Mouse (Mus musculus): ENCODE measurements around the gene Itpkb. TPM values are rescaled to one million over a fixed set of nuclear protein-coding genes. Genes with fewer than 3 reads are reported as not detected.

Gene Itpkb
- polyA plus RNA-seq, 1 experiment, result 0.03 TPM

GRCm38 (mm10) chr1:180347907-180348306 is 17.6 kb downstream of the Itpkb start:
- no peaks in the 10 kb centered on the region for H3K36me3 ChIP-seq (ENCODE audit: control insufficient read depth)
- no peaks in the 10 kb centered on the region for H3K9me3 ChIP-seq (ENCODE audit: control insufficient read depth, low read length)
- H3K4me3 ChIP-seq (replicated peaks), result no peak overlapping the region
- H3K27me3 ChIP-seq (ENCODE audit: control insufficient read depth), result no peaks in the 10 kb centered on the region
- peaks cover 16% of the 10 kb centered on the region for H3K4me1 ChIP-seq (ENCODE audit: control insufficient read depth)
- TF ChIP-seq TAL1 (IDR thresholded peaks at IDR 0.05; ENCODE audit: low read length), result no peak
- TF ChIP-seq GATA1 (IDR thresholded peaks at IDR 0.05; ENCODE audit: low read length), result no peak

- H3K4me3 ChIP-seq (replicated peaks), result no peak overlapping the region
- H3K27me3 ChIP-seq (ENCODE audit: control insufficient read depth), result no peaks in the 10 kb centered on the region
- H3K4me1 ChIP-seq (ENCODE audit: control insufficient read depth), result peaks cover 19% of the 10 kb centered on the region
- TF ChIP-seq GATA1 (IDR thresholded peaks at IDR 0.05; ENCODE audit: low read length) (no peak), TAL1 (IDR thresholded peaks at IDR 0.05; ENCODE audit: low read length) (no peak)
- no peaks in the 10 kb centered on the region for H3K9me3 ChIP-seq (ENCODE audit: control insufficient read depth, low read length)
- H3K36me3 ChIP-seq (ENCODE audit: control insufficient read depth), result no peaks in the 10 kb centered on the region
Measured at GRCm38 (mm10) chr1:180349090-180349489, 18.8 kb downstream of the Itpkb start.

- H3K4me3 ChIP-seq (replicated peaks), result no peak overlapping the region
- no peaks in the 10 kb centered on the region for H3K9me3 ChIP-seq (ENCODE audit: control insufficient read depth, low read length)
- no peaks in the 10 kb centered on the region for H3K27me3 ChIP-seq (ENCODE audit: control insufficient read depth)
- TF ChIP-seq TAL1 (IDR thresholded peaks at IDR 0.05; ENCODE audit: low read length) (no peak), GATA1 (IDR thresholded peaks at IDR 0.05; ENCODE audit: low read length) (no peak)
- H3K36me3 ChIP-seq (ENCODE audit: control insufficient read depth), result no peaks in the 10 kb centered on the region
- peaks cover 26% of the 10 kb centered on the region for H3K4me1 ChIP-seq (ENCODE audit: control insufficient read depth)
Measured at GRCm38 (mm10) chr1:180352258-180352657, 22.0 kb downstream of the Itpkb start.

- TF ChIP-seq TAL1 (IDR thresholded peaks at IDR 0.05; ENCODE audit: low read length), result no peak
- TF ChIP-seq GATA1 (IDR thresholded peaks at IDR 0.05; ENCODE audit: low read length), result no peak
- Histone ChIP-seq H3K9me3 (ENCODE audit: control insufficient read depth, low read length) (no peaks in the 10 kb centered on the region), H3K36me3 (ENCODE audit: control insufficient read depth) (no peaks in the 10 kb centered on the region), H3K4me1 (ENCODE audit: control insufficient read depth) (peaks cover 24% of the 10 kb centered on the region), H3K27me3 (ENCODE audit: control insufficient read depth) (no peaks in the 10 kb centered on the region), H3K4me3 (replicated peaks) (no peak overlapping the region)
Measured at GRCm38 (mm10) chr1:180354129-180354528, 23.8 kb downstream of the Itpkb start.

GRCm38 (mm10) chr1:180354976-180355730 is 24.9 kb downstream of the Itpkb start:
- Histone ChIP-seq H3K4me1 (ENCODE audit: control insufficient read depth) (peaks cover 18% of the 10 kb centered on the region), H3K36me3 (ENCODE audit: control insufficient read depth) (no peaks in the 10 kb centered on the region), H3K9me3 (ENCODE audit: control insufficient read depth, low read length) (no peaks in the 10 kb centered on the region), H3K4me3 (replicated peaks) (no peak overlapping the region), H3K27me3 (ENCODE audit: control insufficient read depth) (no peaks in the 10 kb centered on the region)
- TF ChIP-seq GATA1 (IDR thresholded peaks at IDR 0.05; ENCODE audit: low read length), result no peak
- no peak for TF ChIP-seq TAL1 (IDR thresholded peaks at IDR 0.05; ENCODE audit: low read length)

GRCm38 (mm10) chr1:180356176-180356575 is 25.9 kb downstream of the Itpkb start:
- peaks cover 18% of the 10 kb centered on the region for H3K4me1 ChIP-seq (ENCODE audit: control insufficient read depth)
- no peak for TF ChIP-seq TAL1 (IDR thresholded peaks at IDR 0.05; ENCODE audit: low read length)
- no peak for TF ChIP-seq GATA1 (IDR thresholded peaks at IDR 0.05; ENCODE audit: low read length)
- H3K36me3 ChIP-seq (ENCODE audit: control insufficient read depth), result no peaks in the 10 kb centered on the region
- H3K9me3 ChIP-seq (ENCODE audit: control insufficient read depth, low read length), result no peaks in the 10 kb centered on the region
- no peak overlapping the region for H3K4me3 ChIP-seq (replicated peaks)
- H3K27me3 ChIP-seq (ENCODE audit: control insufficient read depth), result no peaks in the 10 kb centered on the region

GRCm38 (mm10) chr1:180356857-180357256 is 26.6 kb downstream of the Itpkb start:
- Histone ChIP-seq H3K4me3 (replicated peaks) (no peak overlapping the region), H3K27me3 (ENCODE audit: control insufficient read depth) (no peaks in the 10 kb centered on the region), H3K36me3 (ENCODE audit: control insufficient read depth) (no peaks in the 10 kb centered on the region), H3K9me3 (ENCODE audit: control insufficient read depth, low read length) (no peaks in the 10 kb centered on the region), H3K4me1 (ENCODE audit: control insufficient read depth) (peaks cover 18% of the 10 kb centered on the region)
- TF ChIP-seq TAL1 (IDR thresholded peaks at IDR 0.05; ENCODE audit: low read length) (no peak), GATA1 (IDR thresholded peaks at IDR 0.05; ENCODE audit: low read length) (no peak)

- Histone ChIP-seq H3K4me1 (ENCODE audit: control insufficient read depth) (peaks cover 15% of the 10 kb centered on the region), H3K27me3 (ENCODE audit: control insufficient read depth) (0 out of 2 replicates have a peak, but pooled peaks cover under 1% of the 10 kb centered on the region), H3K9me3 (ENCODE audit: control insufficient read depth, low read length) (no peaks in the 10 kb centered on the region), H3K4me3 (replicated peaks) (no peak overlapping the region), H3K36me3 (ENCODE audit: control insufficient read depth) (no peaks in the 10 kb centered on the region)
- TF ChIP-seq TAL1 (IDR thresholded peaks at IDR 0.05; ENCODE audit: low read length) (no peak), GATA1 (IDR thresholded peaks at IDR 0.05; ENCODE audit: low read length) (no peak)
Measured at GRCm38 (mm10) chr1:180357893-180358331, 27.6 kb downstream of the Itpkb start.

- H3K4me1 ChIP-seq (ENCODE audit: control insufficient read depth), result peaks cover 13% of the 10 kb centered on the region
- peaks cover 6% of the 10 kb centered on the region; the same call in 1 of the 2 replicates for H3K27me3 ChIP-seq (ENCODE audit: control insufficient read depth)
- TF ChIP-seq TAL1 (IDR thresholded peaks at IDR 0.05; ENCODE audit: low read length) (no peak), GATA1 (IDR thresholded peaks at IDR 0.05; ENCODE audit: low read length) (no peak)
- H3K4me3 ChIP-seq (replicated peaks), result no peak overlapping the region
- no peaks in the 10 kb centered on the region for H3K36me3 ChIP-seq (ENCODE audit: control insufficient read depth)
- no peaks in the 10 kb centered on the region for H3K9me3 ChIP-seq (ENCODE audit: control insufficient read depth, low read length)
Measured at GRCm38 (mm10) chr1:180358466-180358865, 28.2 kb downstream of the Itpkb start.
